Mouse (Mus musculus): Measurements from ENCODE around the gene Inpp5f. TPM values are rescaled to one million over a fixed set of nuclear protein-coding genes. Genes with fewer than 3 reads are reported as not detected.
A peak's percentile ranks its signal among the peaks of the same experiment; 100 is the strongest.
"Not testable (repeated sequence)": the region's sequence is repeated elsewhere in the genome, so short reads cannot be mapped to it uniquely, and the experiment has no call there.

The Inpp5f gene
- polyA plus RNA-seq, 1 experiment, result 7.7 TPM

DNA sequence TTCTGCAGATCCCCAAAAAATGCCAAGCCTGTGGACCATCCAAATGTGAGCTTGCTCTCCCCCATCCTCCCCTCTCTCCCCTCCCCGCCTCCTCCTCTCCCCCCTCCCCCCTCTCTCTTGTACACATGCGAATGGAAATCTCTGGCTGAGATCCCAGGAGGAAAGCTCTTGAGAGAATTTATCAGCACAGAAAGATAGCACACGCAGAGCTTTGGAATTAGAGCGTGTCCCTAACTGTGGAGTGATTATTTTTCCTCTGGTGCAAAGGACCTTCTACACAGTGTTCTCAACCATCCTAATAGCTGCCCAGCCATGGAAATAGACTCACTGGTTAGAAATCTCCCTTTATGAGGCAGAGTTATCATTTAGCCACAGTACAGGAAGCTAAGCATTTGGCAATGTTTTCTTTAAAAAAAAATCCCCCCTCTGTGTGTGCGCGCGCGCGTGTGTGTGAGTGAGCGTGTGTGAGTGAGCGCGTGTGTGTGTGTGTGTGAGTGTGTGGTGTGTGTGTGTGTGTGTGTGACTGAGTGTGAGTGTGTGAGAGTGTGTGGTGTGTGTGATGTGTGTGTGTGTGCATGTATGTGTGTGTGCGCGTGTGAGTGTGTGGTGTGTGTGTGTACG, 29.2 kb upstream of the Inpp5f start:
- H3K4me1 ChIP-seq (ENCODE audit: control insufficient read depth, insufficient read depth, insufficient read length, low read length), result no peaks in the 10 kb centered on the region
- H3K27ac ChIP-seq (replicated peaks; ENCODE audit: low read depth, low read length), result no peak overlapping the region
- H3K4me3 ChIP-seq (ENCODE audit: insufficient read depth, low read depth, low read length), result no peak overlapping the region

- H3K4me3 ChIP-seq (ENCODE audit: insufficient read depth, low read depth, low read length), result no peak overlapping the region
- H3K4me1 ChIP-seq (ENCODE audit: control insufficient read depth, insufficient read depth, insufficient read length, low read length), result no peaks in the 10 kb centered on the region
- no peak overlapping the region for H3K27ac ChIP-seq (replicated peaks; ENCODE audit: low read depth, low read length)
Observed at GRCm38 (mm10) chr7:128583213-128583948, 27.7 kb upstream of the Inpp5f start.

DNA sequence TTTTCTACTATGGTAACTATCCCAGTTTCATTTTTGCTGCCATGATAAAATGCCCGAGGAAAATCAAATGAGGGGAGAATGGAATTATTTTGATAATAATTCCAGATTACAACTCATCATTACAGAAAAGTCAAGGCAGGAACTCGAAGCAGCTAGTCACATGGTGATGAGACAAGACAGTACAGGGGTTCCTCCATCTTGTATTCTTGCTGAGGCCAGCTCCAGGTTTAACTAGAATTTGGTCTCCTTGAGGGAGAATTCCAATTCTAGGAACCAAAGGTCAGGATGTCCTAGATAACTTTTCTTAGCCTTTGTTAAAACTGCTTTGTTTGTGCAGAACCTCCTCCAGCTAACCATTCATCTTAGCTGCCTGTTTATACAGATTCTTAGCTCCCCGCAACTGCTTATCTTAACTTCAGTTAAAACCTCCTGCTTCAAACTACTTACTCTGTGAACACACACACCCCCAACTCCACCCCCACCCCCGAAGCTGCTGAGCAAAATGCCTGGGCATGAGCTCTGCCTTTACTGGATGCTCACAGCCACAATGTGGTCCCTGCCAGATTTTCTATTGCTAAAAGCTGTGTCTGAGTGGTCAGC, 23.7 kb upstream of the Inpp5f start:
- Histone ChIP-seq H3K27ac (replicated peaks; ENCODE audit: low read depth, low read length) (no peak overlapping the region), H3K4me1 (ENCODE audit: control insufficient read depth, insufficient read depth, insufficient read length, low read length) (no peaks in the 10 kb centered on the region; the same call in 1 of the 2 replicates), H3K4me3 (ENCODE audit: insufficient read depth, low read depth, low read length) (no peak overlapping the region)

DNA sequence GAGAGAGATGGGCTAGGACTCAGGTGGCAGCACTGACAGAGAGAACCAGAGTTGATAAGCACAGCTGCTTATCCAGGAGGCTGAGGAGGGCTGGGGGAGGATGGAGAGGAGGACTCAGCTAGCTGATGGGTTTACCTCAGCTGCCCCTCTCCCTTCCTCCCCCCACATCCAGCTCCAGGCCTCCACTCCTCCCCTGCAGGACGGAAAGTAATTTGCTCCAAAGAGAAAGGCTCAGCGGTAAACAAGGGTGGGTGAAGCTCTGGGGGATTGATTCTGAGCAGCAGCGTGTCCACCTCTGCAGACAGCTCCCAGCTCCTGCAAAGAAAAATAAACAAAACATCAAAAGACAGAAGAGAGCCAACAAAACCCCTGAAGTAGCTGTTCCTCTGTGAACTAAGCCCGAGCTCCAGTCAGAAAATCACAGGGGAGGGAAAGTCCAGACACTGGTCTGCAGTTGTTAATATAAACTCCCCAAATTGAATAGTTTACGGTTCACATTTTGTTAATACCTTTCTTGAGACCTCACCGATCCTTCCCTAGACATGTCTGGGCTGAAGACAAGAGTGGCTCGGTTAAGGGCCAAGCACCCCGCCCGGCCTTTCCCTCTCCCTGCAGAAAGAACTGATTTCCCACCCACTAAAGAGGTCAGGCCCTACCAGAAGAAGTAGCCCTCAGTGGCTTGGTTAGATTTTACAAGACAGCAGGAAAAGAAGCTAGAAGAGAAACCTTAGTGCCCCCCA, 19.6 kb upstream of the Inpp5f start:
- Histone ChIP-seq H3K27ac (replicated peaks; ENCODE audit: low read depth, low read length) (no peak overlapping the region), H3K4me1 (ENCODE audit: control insufficient read depth, insufficient read depth, insufficient read length, low read length) (no peaks in the 10 kb centered on the region; the same call in 1 of the 2 replicates), H3K4me3 (ENCODE audit: insufficient read depth, low read depth, low read length) (no peak overlapping the region)

DNA sequence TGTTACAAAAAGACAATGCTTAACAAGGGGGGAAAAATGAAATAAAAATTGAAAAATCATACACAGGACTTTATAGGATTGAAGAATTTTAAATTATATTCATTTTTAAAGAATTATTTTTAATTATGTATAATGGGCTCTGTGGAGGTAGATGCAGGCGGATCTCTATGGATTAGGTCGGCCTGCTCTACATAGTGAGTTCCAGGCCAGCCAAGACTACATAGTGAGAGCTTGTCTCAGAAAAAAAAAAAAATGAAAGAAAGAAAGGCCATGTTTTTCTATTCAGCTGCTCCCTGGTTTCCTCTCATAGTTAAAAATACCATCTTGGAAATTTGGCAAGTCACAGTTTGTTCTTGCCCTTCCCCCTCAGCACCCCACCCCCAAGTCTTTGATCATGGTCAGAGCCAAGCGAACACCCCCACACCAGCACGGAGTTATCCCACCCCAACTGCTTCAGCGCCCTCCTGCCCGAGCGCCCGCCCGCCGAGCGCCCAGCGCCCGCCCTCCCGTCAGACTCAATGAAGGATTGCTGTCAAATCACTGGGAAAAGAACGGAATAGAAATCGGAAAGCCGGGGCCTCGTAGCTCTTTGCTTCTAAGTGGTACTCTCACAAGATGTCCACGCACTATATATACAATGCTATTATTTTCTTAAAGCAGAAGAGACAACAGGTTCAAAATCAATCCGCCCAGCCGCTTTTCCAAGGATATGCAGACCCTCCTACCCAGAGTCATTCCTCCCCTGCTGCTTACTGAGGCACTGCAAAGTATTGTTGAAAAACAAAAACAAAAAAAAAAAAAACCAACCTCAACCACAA, 18.8 kb upstream of the Inpp5f start:
- H3K4me3 ChIP-seq (ENCODE audit: insufficient read depth, low read depth, low read length), result peak overlapping the region; percentile 52
- H3K4me1 ChIP-seq (ENCODE audit: control insufficient read depth, insufficient read depth, insufficient read length, low read length), result no peaks in the 10 kb centered on the region; the same call in 1 of the 2 replicates
- no peak overlapping the region for H3K27ac ChIP-seq (replicated peaks; ENCODE audit: low read depth, low read length)

- H3K4me1 ChIP-seq (ENCODE audit: control insufficient read depth, insufficient read depth, insufficient read length, low read length), result no peaks in the 10 kb centered on the region; the same call in 1 of the 2 replicates
- no peak overlapping the region for H3K27ac ChIP-seq (replicated peaks; ENCODE audit: low read depth, low read length)
- H3K4me3 ChIP-seq (ENCODE audit: insufficient read depth, low read depth, low read length), result no peak overlapping the region
Observed at GRCm38 (mm10) chr7:128592936-128593241, 18.2 kb upstream of the Inpp5f start.

DNA sequence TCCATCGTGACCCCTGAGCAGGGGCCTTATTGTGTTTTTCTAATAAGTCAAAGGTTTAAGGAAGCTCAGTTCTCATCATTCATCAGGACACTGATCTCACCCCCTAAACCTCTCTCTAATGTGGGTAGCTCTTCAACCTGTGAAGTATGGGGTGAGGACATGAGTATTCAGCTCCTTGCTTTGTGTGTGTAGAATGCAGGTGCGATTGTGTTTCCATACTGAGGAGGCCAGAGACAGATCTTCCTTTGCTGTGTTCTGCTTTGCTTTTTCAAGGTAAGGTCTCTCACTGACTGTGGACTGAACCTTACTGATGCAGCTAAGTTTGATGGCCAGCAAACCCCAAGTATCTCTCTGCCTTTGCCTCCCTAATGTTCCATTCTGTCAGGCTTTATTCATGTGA, 14.9 kb upstream of the Inpp5f start:
- Histone ChIP-seq H3K4me3 (ENCODE audit: insufficient read depth, low read depth, low read length) (no peak overlapping the region), H3K4me1 (ENCODE audit: control insufficient read depth, insufficient read depth, insufficient read length, low read length) (no peaks in the 10 kb centered on the region; the same call in 1 of the 2 replicates)

GRCm38 (mm10) chr7:128599072-128599471, 12.1 kb upstream of the Inpp5f start:
- Histone ChIP-seq H3K27ac (replicated peaks; ENCODE audit: low read depth, low read length) (no peak overlapping the region), H3K4me1 (ENCODE audit: control insufficient read depth, insufficient read depth, insufficient read length, low read length) (no peaks in the 10 kb centered on the region), H3K4me3 (ENCODE audit: insufficient read depth, low read depth, low read length) (no peak overlapping the region)

More for the DNA sequence above, 14.9 kb upstream of the Inpp5f start:
- H3K27ac ChIP-seq (replicated peaks; ENCODE audit: low read depth, low read length), result no peak overlapping the region

GRCm38 (mm10) chr7:128601826-128602225, 9.3 kb upstream of the Inpp5f start:
- H3K4me3 ChIP-seq (ENCODE audit: insufficient read depth, low read depth, low read length), result no peak overlapping the region
- no peak overlapping the region for H3K27ac ChIP-seq (replicated peaks; ENCODE audit: low read depth, low read length)
- H3K4me1 ChIP-seq (ENCODE audit: control insufficient read depth, insufficient read depth, insufficient read length, low read length), result no peaks in the 10 kb centered on the region

- not testable (repeated sequence) for H3K27ac ChIP-seq (replicated peaks; ENCODE audit: low read depth, low read length); H3K4me3 ChIP-seq (ENCODE audit: insufficient read depth, low read depth, low read length); H3K4me1 ChIP-seq (ENCODE audit: control insufficient read depth, insufficient read depth, insufficient read length, low read length)
Observed at GRCm38 (mm10) chr7:128609936-128610335, 1.2 kb upstream of the Inpp5f start.

DNA sequence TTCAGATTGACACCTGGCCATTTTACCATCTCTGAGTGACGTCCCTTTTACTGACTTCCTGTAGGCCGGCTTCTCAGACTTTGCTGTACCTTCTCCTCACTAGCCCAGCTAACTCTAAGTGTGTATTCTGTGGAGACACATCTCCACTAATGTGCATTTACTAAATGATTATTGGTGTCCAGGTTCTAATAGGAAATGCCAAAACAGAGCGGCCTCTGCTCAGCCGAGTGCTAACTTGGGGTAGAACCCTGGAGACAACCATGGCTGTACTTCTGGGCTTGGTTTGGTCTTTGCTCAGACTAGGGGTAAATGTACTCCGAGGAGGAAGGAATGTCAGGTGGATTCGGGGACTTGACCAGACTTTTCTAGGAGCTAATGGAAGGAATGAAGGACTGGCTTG, 638 bp upstream of the Inpp5f start:
- Histone ChIP-seq H3K4me3 (ENCODE audit: insufficient read depth, low read depth, low read length) (peak overlapping the region; percentile 46), H3K4me1 (ENCODE audit: control insufficient read depth, insufficient read depth, insufficient read length, low read length) (peaks cover 9% of the 10 kb centered on the region; the same call in 1 of the 2 replicates), H3K27ac (replicated peaks; ENCODE audit: low read depth, low read length) (peak overlapping the region; percentile 18)

DNA sequence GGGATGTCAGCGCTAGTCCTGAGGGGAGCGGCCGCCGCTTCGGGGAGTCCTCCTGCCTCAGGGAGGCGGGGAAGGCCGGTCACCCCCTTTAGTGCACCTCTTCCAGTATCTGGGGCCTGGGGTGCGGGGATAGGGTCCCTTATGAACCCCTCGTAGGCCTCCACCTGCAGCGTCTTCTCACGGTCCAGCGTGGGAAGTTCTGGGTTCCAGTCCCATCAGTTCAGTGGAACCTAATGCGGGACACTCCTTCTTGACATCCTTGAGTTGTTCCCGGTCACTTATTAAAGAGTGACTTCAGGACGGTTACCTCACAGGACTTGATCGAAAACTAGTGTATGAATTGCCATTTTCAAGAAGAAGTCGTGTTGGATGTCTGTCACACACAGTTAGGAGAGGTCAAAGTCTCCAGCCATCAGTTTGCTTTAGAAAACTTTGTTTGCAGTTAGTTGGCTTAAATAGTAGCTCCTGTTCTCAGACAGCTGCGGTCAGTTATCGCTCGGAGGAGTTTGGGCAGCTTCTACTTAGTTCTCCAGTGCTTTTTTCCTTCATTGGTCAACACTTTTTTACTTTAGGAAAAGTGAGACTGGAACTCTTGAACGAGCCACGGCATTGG, 777 bp downstream of the Inpp5f start:
- Histone ChIP-seq H3K27ac (replicated peaks; ENCODE audit: low read depth, low read length) (peak overlapping the region; percentile 32; the same call in 1 of the 2 replicates), H3K4me1 (ENCODE audit: control insufficient read depth, insufficient read depth, insufficient read length, low read length) (peaks cover 9% of the 10 kb centered on the region; the same call in 1 of the 2 replicates)

GRCm38 (mm10) chr7:128612521-128613181, 1.5 kb downstream of the Inpp5f start:
- Histone ChIP-seq H3K4me1 (ENCODE audit: control insufficient read depth, insufficient read depth, insufficient read length, low read length) (peaks cover 12% of the 10 kb centered on the region), H3K27ac (replicated peaks; ENCODE audit: low read depth, low read length) (no peak overlapping the region), H3K4me3 (ENCODE audit: insufficient read depth, low read depth, low read length) (peak overlapping the region; percentile 79)

More for the DNA sequence above, 777 bp downstream of the Inpp5f start:
- H3K4me3 ChIP-seq (ENCODE audit: insufficient read depth, low read depth, low read length), result peak overlapping the region; percentile 79

DNA sequence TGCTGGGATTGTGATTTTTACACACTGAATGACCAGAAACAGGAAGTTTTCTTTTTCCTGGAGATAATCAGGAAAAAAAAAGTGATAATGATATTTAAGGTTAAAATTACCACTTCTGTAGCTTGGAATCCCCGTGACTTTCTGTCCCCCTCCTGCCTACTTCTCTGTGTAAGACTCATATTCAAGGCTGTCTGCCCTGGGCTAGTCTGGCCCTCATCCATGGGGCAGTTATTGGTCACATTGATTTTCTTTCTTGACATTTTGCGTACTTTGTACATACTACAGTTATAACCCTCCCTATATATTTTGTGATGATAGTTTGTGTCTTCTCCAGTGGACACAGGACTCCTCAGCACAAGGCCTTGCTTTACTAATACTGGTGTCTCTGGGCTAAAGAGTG, 2.5 kb downstream of the Inpp5f start:
- peaks cover 12% of the 10 kb centered on the region for H3K4me1 ChIP-seq (ENCODE audit: control insufficient read depth, insufficient read depth, insufficient read length, low read length)
- H3K27ac ChIP-seq (replicated peaks; ENCODE audit: low read depth, low read length), result no peak overlapping the region
- H3K4me3 ChIP-seq (ENCODE audit: insufficient read depth, low read depth, low read length), result no peak overlapping the region
